Mouse (Mus musculus) left cerebral cortex, adult 11 months (tissue): ENCODE data around the gene Phactr2.
"Not testable (repeated sequence)": the region's sequence is repeated elsewhere in the genome, so short reads cannot be mapped to it uniquely, and the experiment has no call there.

Source experiments
- DNase-seq: peaks from one replicate; pipeline ENCODE4 v3.0.0; 2022; ENCODE audit warnings: low spot score

Gene Phactr2

DNA sequence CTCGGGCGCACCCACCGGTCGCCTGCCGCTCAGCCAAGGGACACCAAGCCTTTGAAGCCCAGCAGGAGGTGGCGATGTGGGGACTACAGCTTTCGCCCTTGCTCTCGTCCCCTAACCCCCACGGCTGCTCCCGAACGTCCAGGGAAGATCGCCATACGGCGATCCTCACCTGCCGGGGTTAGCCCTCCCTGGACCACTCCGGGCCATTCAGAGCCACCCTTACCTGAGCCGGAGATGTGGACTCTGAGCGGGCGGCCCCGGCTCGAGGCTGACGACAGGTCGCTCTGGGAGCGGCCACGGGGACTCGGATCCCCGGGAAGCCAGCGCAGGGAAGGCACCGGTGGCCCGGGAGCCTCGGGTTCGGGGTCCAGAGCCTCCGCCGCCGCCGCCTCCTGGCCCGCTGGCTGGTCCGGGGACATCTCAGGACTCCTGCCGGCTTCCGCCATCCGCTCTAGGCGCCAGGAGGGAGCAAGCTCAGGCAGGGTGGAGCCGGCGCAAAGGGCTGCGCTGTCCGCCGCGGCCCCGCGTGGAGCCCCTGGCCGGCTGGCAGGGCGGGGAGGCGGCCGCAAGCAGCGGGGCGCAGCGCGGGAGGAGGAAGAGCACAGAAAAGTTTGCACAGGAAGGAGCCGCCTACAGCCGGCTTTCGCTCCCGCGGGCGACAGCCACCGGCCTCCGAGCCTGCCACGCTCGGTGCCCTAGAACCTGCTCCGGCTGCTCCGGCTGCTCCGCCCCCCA lies at the start of gene Phactr2:
TSS of gene Phactr2 (minus strand) at position 580 of the 735 bp plus-strand sequence.
- no peak for DNase-seq

DNA sequence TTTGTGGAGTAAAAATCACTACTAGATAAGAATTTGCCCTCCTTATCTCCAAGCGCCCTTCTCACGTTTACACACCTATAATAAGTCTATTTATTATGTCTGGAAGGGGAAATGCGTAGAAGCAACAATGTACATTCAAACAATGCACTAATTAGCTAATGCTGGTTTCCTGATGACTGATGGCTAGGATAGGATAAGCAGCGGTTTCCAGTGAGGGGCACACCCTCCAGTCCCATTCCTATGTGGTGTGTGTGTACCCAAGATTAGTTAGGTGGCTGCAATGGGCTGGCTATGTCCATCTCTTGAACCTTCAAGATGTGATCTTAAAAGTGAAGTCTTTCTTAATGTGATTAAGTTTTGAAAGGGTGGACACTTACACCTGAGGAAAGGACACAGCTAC lies 47.6 kb upstream of the Phactr2 start:
- DNase-seq, result no peak

DNA sequence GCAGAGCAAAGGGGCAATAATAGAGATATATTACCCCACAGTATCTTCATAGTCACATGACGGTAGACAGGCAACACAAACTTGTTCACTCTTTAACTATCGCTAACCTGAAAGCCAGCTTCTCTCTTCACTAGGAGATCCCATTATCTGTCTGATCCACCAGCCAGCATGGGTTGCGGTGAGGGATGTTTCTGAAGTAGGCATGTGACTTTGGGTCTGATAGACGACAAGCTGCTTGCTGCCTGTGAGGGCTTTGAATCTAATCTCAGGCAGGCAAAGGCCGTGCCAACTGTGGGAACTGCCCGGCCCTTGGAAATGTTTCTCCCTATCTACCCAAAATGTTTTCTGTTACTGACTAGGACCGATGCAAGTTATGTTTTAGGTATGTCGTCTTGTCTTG lies 28.2 kb upstream of the Phactr2 start:
- DNase-seq, result no peak

DNA sequence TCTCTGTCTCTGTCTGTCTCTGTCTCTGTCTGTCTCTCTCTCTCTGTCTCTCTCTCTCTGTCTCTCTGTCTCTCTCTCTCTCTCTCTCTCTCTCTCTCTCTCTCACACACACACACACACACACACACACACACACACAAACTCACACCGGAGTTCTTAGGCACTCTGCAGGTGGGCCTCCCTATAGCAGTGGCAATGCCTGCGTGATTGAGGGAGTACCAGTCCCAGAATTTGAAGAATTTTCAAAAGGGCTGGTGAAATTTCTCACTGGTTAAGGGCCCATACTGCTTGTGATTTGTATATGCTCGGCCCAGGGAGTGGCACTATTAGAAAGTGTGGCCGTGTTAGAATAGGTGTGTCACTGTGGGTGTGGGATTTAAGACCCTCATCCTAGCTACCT lies 27.3 kb upstream of the Phactr2 start:
- not testable (repeated sequence) for DNase-seq

DNA sequence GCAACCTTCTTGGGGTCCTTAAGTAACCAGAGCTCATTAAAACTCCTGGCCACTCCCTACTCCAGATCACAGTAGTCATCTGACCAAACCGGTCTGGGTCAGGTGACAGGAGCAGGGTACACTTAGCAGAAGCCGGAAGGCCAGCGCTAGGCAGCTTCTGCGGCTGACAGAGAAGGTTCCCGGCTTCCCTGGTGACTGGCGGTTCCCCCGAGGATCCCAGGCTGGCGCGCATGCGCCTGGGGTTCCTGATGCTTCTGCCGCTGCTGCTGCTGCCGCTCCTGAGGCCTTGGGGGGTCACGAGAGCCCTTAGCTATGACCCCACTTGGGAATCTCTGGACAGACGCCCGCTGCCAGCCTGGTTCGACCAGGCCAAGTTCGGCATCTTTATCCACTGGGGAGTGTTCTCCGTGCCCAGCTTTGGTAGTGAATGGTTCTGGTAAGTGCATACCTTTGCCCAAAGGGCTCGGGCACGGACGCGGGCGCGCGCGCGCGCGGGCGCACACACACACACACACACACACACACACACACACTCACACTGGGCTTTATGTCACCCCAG lies 26.8 kb upstream of the Phactr2 start:
- DNase-seq, result peak; percentile 81

DNA sequence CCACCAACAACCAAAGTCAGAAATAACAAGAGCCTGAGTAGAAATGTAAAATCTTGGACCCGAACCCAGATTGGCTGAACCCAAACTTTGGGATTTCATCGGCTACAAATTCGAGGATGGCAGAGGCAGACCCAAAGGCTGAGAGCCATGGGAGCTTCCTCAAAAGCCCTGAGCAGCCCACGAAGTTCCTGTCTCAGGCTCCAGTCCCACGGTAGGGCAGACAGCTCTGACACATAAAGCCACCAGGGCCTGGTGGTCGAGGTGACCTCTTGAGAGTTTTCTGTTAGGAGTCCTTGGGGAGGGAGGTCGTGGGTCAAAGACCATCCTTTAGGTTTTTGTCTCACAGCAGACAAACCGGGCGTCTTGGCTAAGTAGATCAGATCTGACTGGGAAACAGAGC lies 26.3 kb upstream of the Phactr2 start:
- DNase-seq, result no peak

DNA sequence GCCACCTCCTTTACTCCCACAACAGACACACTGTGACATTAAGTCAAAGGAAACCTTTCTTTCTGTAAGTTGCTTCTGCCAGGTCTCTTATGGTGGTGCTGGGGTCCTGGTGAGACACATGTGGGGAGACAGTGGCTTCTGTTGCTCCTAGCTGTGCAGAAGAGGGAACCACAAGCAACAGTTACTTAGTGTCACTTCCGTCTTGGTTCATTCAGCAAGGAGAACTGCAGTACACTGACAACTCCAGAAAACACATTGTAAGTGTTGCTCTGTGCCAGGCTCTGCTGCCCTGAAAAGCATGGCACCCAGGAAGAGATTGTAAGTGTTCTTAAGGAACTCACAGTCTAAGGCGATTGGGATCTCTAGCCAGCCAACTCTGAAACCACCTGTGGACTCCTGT lies 25.1 kb upstream of the Phactr2 start, which contains the start of gene Fuca2:
TSS of gene Fuca2 (plus strand) at position 210 of the 400 bp plus-strand sequence.
- no peak for DNase-seq

DNA sequence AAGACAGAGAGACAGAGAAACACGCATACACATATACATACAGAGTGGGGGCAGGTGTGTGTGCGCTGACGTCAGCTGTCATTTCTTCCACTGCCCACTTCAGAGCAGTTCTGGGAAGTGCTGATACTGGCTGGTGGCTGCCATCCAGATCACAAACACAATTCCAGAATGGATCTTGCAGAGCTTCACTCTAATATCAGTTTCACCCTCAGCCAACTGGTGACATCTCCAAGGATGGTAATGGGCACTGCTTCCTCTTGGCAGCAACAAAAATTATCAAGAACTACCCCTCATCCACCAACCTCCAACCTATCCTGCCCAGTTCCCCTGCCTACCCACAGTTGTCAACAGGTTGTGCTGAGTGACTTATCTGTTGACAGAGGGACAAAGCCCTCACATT lies 22.1 kb upstream of the Phactr2 start:
- DNase-seq, result no peak

DNA sequence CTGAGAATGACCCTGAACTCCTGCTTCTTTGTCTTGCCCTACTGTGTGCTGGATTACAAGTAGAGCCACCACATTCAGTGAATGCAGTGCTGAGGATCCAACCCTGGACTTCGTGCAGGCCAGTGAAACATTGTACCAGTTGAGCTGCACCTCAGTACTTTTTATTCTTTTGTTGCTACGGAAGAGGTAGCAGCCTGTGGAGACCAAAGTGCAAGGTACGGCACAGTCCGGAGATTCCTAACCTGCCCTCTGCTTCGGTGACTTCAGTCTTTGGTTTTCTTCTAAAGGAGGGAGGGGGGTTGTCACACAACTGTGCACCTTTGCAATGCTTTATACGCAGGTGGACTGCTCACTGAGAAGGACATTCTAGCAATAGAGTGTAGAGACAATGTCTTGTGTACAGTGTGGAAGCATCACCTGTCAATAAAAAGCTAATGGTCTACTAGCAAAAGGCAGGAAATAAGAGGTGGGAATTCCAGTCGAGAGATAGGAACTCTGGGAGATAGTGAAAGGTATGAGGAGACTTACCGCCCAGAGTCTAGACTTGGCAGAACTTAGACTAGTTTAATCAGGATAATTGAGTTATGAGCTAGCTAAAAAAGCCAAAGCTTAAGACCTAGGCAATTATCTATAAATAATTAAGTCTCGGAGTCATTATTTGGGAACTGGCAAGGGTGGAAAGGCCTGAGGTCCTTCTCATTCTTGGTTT lies 19.9 kb upstream of the Phactr2 start:
- DNase-seq, result no peak

DNA sequence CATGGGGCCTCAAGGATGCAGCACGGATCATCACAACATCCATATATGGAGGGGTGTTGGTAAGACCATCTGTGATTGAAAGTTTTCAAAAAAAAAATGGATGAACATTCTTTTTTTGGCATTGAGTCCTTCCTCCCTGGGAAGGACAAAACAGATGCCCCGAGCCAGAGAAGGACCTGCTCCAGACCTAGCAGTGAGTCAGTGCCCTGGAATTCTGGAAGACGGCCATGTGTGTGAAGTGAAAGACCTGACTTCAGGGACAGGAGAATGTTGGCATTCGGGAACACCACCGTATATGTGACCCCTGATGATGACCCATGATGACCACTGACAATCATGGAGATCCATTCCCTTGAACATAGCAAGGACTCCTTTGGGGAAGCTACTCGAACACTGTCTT lies 15.5 kb upstream of the Phactr2 start:
- DNase-seq, result no peak

DNA sequence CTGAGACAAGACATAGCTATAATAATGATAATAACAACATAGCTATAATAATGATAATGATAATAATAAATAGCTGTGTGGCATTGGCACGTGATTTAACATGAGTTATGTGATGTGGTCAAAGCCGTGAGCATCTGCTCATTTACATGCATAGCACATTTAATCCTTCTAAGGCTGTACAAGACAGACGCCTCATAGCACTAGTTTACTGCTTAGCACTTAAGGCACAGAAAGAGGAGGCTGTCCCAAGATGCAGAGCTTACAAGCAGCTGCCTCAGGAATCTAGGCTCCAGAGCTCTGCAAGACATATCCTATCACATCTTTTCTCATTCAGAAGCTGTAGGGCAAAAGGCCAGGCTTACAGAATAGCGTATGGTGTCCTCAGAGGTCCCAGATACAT lies 11.7 kb upstream of the Phactr2 start:
- DNase-seq, result no peak

DNA sequence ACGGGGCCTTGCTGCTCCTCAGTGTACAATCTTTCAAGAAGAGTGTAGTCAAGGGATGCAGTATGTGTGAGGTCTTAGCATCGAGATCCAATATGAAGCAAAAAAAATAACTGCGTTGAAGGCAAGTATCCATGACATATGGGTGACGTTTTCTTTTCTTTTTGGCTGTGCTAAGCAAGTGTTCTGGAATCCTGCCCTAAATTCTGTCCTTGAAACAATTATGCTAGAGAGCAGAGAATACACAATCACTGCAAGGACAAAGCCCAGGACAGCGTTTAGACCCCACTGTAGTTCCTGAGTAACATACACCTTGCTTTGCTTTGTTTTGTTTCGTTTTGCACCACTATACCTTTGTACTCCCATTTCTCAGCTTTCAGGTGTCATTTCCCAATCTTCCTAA lies 5.1 kb upstream of the Phactr2 start:
- DNase-seq, result no peak

DNA sequence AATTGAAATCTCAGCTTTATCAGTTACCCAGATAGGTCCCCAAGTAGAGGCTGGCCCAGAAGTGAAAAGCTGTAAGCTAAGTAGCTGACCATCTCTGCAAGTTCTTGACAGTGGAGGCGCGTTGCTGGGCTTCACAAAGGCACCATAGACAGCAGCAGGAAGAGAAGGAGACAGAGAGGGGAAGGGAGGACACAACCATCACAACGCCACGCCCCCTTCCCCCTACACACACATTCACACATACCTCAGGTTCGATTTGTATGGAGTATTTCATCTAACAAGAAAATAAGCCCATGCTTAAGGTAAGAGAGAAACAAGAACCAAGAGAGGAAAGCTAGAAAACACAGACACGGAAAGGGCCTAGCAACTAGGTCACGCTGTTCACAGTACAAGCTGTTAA lies 909 bp upstream of the Phactr2 start:
- no peak for DNase-seq

DNA sequence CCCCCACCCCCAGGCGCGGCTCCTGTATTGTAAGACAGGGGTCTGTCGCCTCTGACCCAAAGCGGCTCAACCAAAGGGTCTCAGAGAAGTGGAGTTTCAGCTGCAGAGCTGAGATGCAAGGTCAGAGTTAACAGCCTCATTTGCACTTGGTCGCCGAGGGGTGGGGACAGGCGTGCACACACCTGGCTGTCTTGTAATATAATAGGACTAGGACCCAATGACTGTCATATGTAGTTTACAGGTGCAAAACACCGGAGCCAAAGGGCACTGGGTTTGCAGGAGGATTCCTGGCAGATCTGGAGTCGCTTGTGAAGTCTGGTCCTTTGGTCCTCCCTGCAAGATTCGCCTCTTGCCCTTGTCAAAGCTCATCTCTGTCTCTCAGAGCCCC lies 350 bp upstream of the Phactr2 start:
- DNase-seq, result no peak

DNA sequence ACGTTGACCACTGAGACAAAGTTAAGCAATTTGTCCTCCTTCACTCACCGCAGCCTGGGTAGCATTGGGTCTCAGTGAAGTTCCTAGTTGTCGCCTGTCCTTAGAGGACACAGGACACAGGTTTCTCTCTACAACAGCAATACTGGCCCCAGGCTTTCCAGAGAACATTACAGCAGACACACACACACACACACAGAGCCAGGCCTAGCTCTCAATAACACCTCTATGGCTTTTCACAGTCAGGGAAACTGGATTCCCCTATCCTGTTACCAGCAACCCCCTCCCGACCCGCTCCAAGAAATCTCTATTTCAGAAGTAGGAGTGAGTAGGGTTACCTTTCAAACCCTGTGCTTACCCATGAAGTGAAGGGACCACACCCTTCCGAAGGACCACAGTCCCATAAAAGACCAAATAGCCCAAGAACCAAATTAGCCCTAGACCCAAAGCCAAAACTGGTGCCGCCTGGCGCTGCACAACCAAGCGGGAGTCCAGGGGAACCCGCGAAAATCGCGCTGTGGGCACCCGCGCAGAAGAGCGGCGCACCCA lies 852 bp downstream of the Phactr2 start:
- DNase-seq, result no peak

DNA sequence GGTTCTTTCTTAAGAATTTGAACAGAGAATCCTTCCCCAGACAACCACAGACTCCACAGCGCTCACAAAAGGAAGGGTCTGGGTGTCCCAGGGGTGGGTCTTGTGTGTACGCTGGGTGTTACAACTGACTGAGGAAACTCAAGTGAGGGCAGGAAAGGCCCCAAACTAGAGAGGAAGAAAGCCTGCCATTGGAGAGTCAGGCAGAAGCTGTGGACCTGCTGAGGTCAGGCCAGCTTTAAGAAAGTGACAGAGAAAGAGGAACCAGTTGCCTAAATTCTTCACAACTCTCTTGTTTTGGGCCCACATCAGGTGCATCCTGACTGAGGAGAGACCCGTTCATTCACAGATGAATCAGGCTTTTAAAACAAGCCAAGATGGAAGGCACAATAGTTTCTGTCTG lies 4.0 kb downstream of the Phactr2 start:
- DNase-seq, result no peak

DNA sequence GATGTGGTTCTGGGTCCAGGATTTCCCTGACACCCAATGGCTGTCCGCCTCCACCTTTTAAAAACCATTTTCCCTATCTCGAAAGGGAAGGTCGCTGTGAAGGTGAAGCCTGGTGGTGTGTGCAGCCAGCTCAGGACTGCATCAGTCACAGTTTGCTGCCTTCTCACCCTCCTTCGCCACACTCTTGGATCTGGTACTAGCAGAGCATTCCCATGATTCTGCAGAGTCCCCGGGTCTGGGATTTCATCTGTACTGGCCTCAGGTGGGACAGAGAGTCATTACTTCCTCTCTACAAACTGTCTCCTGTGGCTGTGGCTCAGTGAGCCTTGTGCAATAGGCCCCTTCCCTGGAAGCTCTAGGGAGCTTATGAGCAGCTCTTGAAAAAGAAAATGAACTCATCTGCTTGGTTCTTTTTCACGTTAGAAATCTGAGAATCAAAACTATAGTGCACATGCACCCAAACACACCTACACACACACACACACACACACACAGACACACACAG lies 6.1 kb downstream of the Phactr2 start:
- not testable (repeated sequence) for DNase-seq

DNA sequence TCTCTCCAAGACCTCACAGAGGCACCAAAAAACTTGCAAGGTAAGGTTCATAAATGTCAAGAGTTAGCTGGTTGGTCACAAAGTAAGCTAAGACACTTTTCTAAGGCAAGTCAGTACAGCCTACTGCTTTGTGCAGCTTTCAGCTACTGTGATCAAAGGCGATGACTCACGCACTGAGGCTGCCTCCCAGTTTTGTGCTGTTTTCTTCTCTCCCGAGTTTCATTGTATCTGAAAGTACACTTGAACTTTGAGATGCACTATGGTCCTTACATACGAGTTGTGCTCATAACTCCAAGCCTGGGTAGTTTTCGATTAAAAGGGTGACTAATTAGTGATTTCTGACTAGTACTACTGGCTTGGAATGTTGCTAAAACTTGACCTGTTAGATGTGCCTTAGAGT lies 7.3 kb downstream of the Phactr2 start:
- DNase-seq, result no peak

DNA sequence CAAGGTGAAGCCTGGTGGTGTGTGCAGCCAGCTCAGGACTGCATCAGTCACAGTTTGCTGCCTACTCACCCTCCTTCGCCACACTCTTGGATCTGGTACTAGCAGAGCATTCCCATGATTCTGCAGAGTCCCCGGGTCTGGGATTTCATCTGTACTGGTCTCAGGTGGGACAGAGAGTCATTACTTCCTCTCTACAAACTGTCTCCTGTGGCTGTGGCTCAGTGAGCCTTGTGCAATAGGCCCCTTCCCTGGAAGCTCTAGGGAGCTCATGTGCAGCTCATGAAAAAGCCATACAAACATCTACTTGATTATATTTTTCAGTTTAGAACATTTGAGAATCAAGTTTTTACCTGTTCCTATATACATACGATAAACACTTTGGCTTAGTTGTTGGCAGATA lies 9.9 kb downstream of the Phactr2 start:
- not testable (repeated sequence) for DNase-seq

DNA sequence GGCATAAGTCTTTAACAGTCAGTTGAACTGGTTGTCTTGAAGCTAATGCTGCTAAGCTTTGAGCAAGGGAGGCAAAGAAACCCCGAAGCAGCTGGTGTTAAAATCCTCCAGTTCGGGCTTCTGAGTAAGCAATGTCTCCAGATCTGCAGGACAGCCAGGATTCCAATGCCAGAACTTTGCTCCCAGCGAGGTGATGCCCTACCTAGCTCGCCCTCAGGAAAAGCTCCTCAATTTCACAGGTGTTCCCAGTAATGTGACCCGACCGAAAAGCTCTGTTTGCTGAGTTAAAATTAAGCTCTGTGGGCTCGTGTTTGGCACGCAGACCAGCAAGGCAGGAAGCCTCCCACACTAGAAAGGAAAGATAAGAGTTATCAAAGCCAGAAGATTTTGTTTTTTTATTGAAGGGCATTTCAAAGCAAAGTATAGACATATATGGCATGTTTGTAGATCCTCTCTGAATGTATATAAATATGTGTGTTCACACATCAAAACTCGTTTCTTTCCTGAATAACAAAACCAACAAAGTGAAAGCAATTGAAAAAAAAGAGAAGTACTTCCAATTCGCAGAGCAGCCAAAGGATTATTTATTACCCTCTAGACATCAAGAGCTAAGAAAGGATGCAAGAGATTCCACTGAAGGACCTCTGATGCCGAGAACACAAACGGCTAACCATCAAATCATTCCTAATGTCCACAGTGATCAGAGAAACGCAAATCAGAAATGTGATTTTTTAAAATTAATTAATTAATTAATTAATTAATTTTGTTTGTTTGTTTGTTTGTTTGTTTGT lies 20.8 kb downstream of the Phactr2 start:
- DNase-seq, result no peak

DNA sequence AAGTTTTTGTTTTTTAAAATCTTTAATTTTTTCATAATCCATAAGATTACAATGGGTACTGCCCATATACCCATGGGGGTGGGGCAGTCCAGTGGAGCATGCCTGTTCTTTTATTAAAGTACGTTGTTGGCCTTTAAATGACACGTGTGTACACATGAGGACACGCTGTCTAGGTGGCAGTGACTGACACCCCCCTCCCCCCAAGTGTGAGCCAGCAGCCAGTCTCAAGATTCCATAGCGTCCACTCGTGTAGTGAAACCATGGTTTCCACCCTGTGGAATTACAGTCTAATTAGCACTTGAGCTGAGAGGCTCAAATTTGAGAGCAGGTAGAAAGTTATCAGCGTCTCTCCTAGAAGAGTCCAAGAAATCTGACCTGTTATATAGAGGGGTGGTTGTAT lies 22.6 kb downstream of the Phactr2 start:
- no peak for DNase-seq
